Mouse (Mus musculus): ENCODE results near the gene Zfp346. TPM values are rescaled to one million over a fixed set of nuclear protein-coding genes. Genes with fewer than 3 reads are reported as not detected.

Gene Zfp346
- 2.2 TPM for polyA plus RNA-seq (2014; fragmentation: Illumina TruSeq; extraction: RNeasy Lipid Tissue Mini Kit (QIAGEN cat#74804); ENCODE audit: low read depth, low replicate concordance)

DNA sequence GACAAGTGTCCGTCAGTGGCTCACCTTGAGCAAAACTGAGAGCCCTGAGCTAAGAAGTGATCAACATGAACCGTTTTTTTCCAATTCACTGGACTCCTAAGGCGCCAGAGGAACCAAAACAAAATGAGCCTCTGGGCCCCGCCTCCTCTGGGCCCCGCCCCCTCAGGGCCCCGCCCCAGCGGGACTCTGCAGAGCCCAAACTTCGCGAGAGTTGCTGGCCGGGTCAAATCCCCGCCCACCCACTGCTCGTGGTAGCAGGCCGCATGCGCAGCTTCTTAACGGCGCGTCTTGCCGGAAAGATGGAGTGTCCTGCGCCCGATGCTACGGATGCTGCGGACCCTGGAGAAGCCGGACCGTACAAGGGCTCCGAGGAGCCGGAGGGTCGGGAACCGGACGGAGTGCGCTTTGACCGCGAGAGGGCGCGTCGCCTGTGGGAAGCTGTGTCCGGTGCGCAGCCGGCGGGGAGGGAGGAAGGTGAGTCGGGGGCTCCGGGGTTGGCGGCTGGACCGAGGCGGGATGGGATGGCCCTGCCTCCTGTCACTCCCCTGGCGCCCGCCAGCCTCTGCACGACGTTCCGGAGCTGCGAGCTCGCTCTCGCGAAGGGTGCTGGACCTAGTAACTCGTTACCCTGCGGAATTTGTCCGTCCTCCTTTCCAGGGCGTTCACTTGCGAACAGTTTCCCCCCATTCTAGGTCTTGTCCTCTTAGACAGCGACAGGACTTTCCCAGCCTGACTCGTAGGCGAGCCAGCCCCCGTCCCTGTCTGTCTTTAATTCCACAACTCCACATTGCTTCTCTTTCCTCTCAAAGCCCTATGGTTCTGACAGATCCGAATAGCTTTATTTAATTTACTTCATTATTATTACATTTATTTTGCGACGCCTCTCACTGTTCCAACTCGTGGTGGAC, at the start of gene Zfp346:
Gene Zfp346, plus strand, starts transcription at position 267 of the 908 bp plus-strand sequence.

GRCm38 (mm10) chr13:55099726-55100478, 5.2 kb upstream of the Zfp346 start, which contains the start of gene Uimc1:
TSS of gene Uimc1 (minus strand) at chr13:55100300.

DNA sequence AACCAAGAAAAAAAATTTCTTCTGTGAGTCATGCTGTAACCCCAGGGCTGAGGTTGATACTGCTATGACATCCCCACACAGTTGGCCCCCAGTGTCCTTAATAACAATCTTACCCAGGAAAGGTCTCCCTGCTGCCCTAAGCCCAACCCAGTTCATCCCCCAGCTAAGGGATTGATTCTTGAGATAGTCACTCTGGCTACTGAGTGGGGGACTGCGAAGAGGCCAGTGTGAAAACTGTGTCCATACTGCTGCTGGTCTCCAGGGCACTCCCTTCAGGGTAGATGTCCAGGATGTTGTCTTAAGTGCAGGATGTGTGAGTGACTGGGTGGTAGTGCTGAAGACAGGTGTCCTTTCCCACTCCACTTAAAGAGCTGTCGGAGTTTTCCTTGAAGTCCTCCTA, 28.3 kb downstream of the Zfp346 start, which contains the start of gene Gm17617:
Gene Gm17617, minus strand, starts transcription at position 101 of the 400 bp plus-strand sequence.

DNA sequence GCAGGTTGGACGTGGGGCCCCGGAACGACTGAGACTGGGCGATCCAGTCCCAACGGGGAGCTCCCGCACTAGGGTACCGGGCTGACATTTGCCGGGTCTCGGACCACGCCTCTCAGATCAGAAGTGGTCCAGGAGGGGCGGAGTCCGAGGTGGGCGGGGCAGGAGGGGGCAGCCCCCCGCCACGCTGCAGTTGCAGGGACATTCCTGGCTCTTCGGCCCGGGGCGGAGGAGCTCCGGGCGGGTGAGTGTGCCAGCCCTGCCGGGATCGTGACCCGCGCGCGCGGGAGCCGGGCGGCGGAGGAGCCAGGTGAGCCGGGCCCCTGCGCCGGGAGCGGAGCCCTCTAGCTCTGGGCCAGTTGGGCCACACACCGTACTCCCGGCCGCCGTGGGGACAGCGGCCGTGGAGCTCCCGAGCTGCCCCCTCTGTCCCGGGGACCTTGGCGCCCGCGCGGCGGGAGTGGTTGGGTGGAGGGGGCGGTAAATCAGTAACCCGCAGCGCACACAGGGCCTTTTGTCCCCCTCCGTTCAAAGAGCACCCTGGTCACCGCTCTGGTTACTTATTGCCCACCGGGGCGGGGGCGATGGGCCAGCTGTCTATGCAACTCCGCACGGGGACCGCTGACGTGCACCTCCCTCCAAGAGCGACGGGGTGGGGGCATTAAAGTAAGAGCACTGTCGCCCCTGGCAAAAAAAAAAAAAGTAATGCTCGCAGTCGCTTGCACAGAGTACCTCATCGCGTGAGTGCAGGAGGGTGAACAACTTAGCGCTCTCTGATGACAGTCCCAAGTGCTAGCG, 47.7 kb downstream of the Zfp346 start, which contains the start of gene Fgfr4:
Gene Fgfr4, plus strand, starts transcription at position 20 of the 795 bp plus-strand sequence.

Other genes starting within 250 kb of the Zfp346 start
- gene Unc5a, start 155.9 kb upstream of the Zfp346 start, polyA plus RNA-seq (2014; fragmentation: Illumina TruSeq; extraction: RNeasy Lipid Tissue Mini Kit (QIAGEN cat#74804); ENCODE audit: low read depth, low replicate concordance): not detected
- gene Hk3, start 83.9 kb upstream of the Zfp346 start, polyA plus RNA-seq (2014; fragmentation: Illumina TruSeq; extraction: RNeasy Lipid Tissue Mini Kit (QIAGEN cat#74804); ENCODE audit: low read depth, low replicate concordance): 0.19 TPM
- 26.1 TPM for gene Uimc1, start 5.0 kb upstream of the Zfp346 start, polyA plus RNA-seq (2014; fragmentation: Illumina TruSeq; extraction: RNeasy Lipid Tissue Mini Kit (QIAGEN cat#74804); ENCODE audit: low read depth, low replicate concordance)
- not detected for gene Gm17617, start 28.2 kb downstream of the Zfp346 start, polyA plus RNA-seq (2014; fragmentation: Illumina TruSeq; extraction: RNeasy Lipid Tissue Mini Kit (QIAGEN cat#74804); ENCODE audit: low read depth, low replicate concordance)
- gene Fgfr4, start 47.3 kb downstream of the Zfp346 start, polyA plus RNA-seq (2014; fragmentation: Illumina TruSeq; extraction: RNeasy Lipid Tissue Mini Kit (QIAGEN cat#74804); ENCODE audit: low read depth, low replicate concordance): 0.98 TPM
- gene Nsd1, start 104.5 kb downstream of the Zfp346 start, polyA plus RNA-seq (2014; fragmentation: Illumina TruSeq; extraction: RNeasy Lipid Tissue Mini Kit (QIAGEN cat#74804); ENCODE audit: low read depth, low replicate concordance): 24.7 TPM
- 15.5 TPM for gene Prelid1, start 215.2 kb downstream of the Zfp346 start, polyA plus RNA-seq (2014; fragmentation: Illumina TruSeq; extraction: RNeasy Lipid Tissue Mini Kit (QIAGEN cat#74804); ENCODE audit: low read depth, low replicate concordance)
- gene Rab24, start 216.6 kb downstream of the Zfp346 start, polyA plus RNA-seq (2014; fragmentation: Illumina TruSeq; extraction: RNeasy Lipid Tissue Mini Kit (QIAGEN cat#74804); ENCODE audit: low read depth, low replicate concordance): 9.9 TPM
- not detected for gene Mxd3, start 224.5 kb downstream of the Zfp346 start, polyA plus RNA-seq (2014; fragmentation: Illumina TruSeq; extraction: RNeasy Lipid Tissue Mini Kit (QIAGEN cat#74804); ENCODE audit: low read depth, low replicate concordance)